Mouse (Mus musculus) MEL (cell line): ENCODE results near the gene Ywhae.

ENCODE experiments used
- CTCF ChIP-seq, 3 experiments: IDR thresholded peaks in 2 of 3; conservative IDR thresholded peaks in 1 of 3; 2 replicates each; pipeline ENCODE4 v1.5.1; 2011 to 2012; ENCODE audit warnings: low read length in 3 of 3, low read depth in 2 of 3, mild to moderate bottlenecking in 2 of 3, improper control_type of control experiment in 1 of 3, inconsistent platforms in 1 of 3, mixed read lengths in 1 of 3, moderate library complexity in 1 of 3; ENCODE audit not compliant: control insufficient read depth in 1 of 3, insufficient read depth in 1 of 3, poor library complexity in 1 of 3, severe bottlenecking in 1 of 3
- GATA1 ChIP-seq: IDR thresholded peaks from 2 replicates; pipeline ENCODE4 v1.6.1; 2011; ENCODE audit warnings: low read depth, low read length, improper control_type of control experiment
- HCFC1 ChIP-seq: IDR thresholded peaks from 2 replicates; pipeline ENCODE4 v1.6.1; 2012; ENCODE audit warnings: low read depth, mild to moderate bottlenecking, inconsistent platforms, low read length, improper control_type of control experiment, moderate library complexity
- KAT2A ChIP-seq: conservative IDR thresholded peaks from 2 replicates; pipeline ENCODE4 v1.6.1; 2012; ENCODE audit warnings: low read depth, low read length, improper control_type of control experiment, inconsistent platforms
- MAFK ChIP-seq: IDR thresholded peaks from 2 replicates; pipeline ENCODE4 v1.6.1; 2011; ENCODE audit warnings: low read depth, mild to moderate bottlenecking, low read length, improper control_type of control experiment, borderline replicate concordance
- MAX ChIP-seq: IDR thresholded peaks from 2 replicates; pipeline ENCODE4 v1.6.1; 2011; ENCODE audit warnings: low read length, improper control_type of control experiment
- POLR2A ChIP-seq, 2 experiments: IDR thresholded peaks; 2 replicates each; pipeline ENCODE4 v1.6.1; 2011 to 2012; ENCODE audit warnings: low read length in 2 of 2, mild to moderate bottlenecking in 2 of 2, control low read depth in 1 of 2, improper control_type of control experiment in 1 of 2, low read depth in 1 of 2, moderate library complexity in 1 of 2; ENCODE audit not compliant: control insufficient read depth in 1 of 2, insufficient read depth in 1 of 2, poor library complexity in 1 of 2
- RAD21 ChIP-seq: IDR thresholded peaks from 2 replicates; pipeline ENCODE4 v1.6.1; 2011; ENCODE audit warnings: mild to moderate bottlenecking, low read depth, low read length, improper control_type of control experiment
- TAL1 ChIP-seq: IDR thresholded peaks from 2 replicates; pipeline ENCODE4 v1.6.1; 2012; ENCODE audit warnings: mild to moderate bottlenecking, inconsistent platforms, low read length, moderate library complexity, mixed read lengths
- UBTF ChIP-seq: IDR thresholded peaks from 2 replicates; pipeline ENCODE4 v1.6.1; 2012; ENCODE audit warnings: low read depth, mild to moderate bottlenecking, inconsistent platforms, low read length, improper control_type of control experiment, moderate library complexity, borderline replicate concordance; ENCODE audit not compliant: insufficient read depth
- USF1 ChIP-seq: IDR thresholded peaks from 2 replicates; pipeline ENCODE4 v1.6.1; 2014; ENCODE audit warnings: low read depth, mild to moderate bottlenecking, inconsistent platforms, low read length, improper control_type of control experiment, moderate library complexity
- ZC3H11A ChIP-seq: IDR thresholded peaks from 2 replicates; pipeline ENCODE4 v1.6.1; 2012; ENCODE audit warnings: low read depth, mild to moderate bottlenecking, inconsistent platforms, low read length, improper control_type of control experiment
- ZMIZ1 ChIP-seq: IDR thresholded peaks from 2 replicates; pipeline ENCODE4 v1.6.1; 2012; ENCODE audit warnings: low read depth, mild to moderate bottlenecking, inconsistent platforms, low read length, improper control_type of control experiment, moderate library complexity
- ZNF384 ChIP-seq: IDR thresholded peaks from 2 replicates; pipeline ENCODE4 v1.6.1; 2012; ENCODE audit warnings: low read depth, mild to moderate bottlenecking, inconsistent platforms, low read length, improper control_type of control experiment

GRCm38 (mm10) chr11:75794602-75795320 lies 62.1 kb downstream of the Ywhae start:
- TF ChIP-seq CTCF (IDR thresholded peaks at IDR 0.05 in 2 of 3, conservative IDR thresholded peaks at IDR 0.05 in 1 of 3; ENCODE audit: control insufficient read depth in 1 of 3, insufficient read depth in 1 of 3, low read depth in 2 of 3, low read length in 3 of 3, poor library complexity in 1 of 3, severe bottlenecking in 1 of 3), result no peak
- TF ChIP-seq GATA1, result no peak
- no peak for TF ChIP-seq ZMIZ1
- no peak for TF ChIP-seq MAFK
- no peak for TF ChIP-seq POLR2A (IDR thresholded peaks at IDR 0.05; ENCODE audit: control insufficient read depth in 1 of 2, insufficient read depth in 1 of 2, low read depth in 1 of 2, low read length in 2 of 2, poor library complexity in 1 of 2)
- no peak for TF ChIP-seq HCFC1
- TF ChIP-seq MAX, result no peak
- TF ChIP-seq ZC3H11A, result no peak
- no peak for TF ChIP-seq RAD21
- TF ChIP-seq TAL1, result no peak
- no peak for TF ChIP-seq ZNF384
- TF ChIP-seq USF1, result no peak
- TF ChIP-seq UBTF, result no peak
- TF ChIP-seq KAT2A, result no peak
